In the genomic region with DNA sequence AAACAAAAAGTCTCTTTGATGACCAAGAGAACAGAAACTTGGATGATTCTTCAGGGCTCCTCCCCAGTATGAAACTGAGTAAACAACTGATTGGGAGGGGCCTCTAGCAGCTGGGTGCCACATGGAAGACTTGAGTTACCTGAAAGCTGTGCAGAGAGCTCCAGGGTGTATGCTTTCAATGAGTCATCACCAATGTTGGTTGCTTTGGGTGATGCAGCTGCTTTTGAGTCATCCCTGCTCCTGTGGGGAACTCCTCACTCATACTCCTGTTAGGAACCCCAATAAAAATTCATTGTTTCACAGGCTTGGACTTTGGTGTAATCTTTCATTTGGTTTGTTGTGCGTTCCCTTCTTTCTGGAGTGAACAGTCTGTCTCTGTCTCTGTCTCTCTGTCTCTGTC, we compare ENCODE assay signal across 22 mouse cellular contexts. TPM values are rescaled to one million over a fixed set of nuclear protein-coding genes. Genes with fewer than 3 reads are reported as not detected.
"Had no signal": no experiment of that assay in that cellular context is flagged by ENCODE, and none has a peak within 500 bp of the region (broad histone marks: within the 10 kb centered on the region; RNA-seq: fewer than 3 reads in every experiment).

No protein-coding gene starts in this region.

- ATAC-seq: inflammation-experienced regulatory T-cells, adult 6 months had no signal

- H3K9me3 ChIP-seq: liver, embryonic 13.5 days; neural tube, embryonic 13.5 days had no signal

- H3K4me2 ChIP-seq: liver, embryonic 13.5 days; midbrain, embryonic 11.5 days; neural tube, embryonic 13.5 days had no signal

- H3K27ac ChIP-seq: liver, embryonic 13.5 days; neural tube, embryonic 13.5 days had no signal

- H3K4me3 ChIP-seq: liver, embryonic 13.5 days; neural tube, embryonic 13.5 days had no signal

- DNase-seq: kidney, adult 11 months; kidney, adult 9 months; kidney, postnatal 25 days; liver, embryonic 13.5 days; lung, adult 2 months; lung, postnatal 14 days; lung, postnatal 4 days; midbrain, embryonic 14.5 days; thymus, postnatal 25 days had no signal

- H3K27me3 ChIP-seq: liver, embryonic 13.5 days; neural tube, embryonic 13.5 days had no signal

- H3K36me3 ChIP-seq: liver, embryonic 13.5 days; neural tube, embryonic 13.5 days had no signal

- H3K4me1 ChIP-seq: liver, embryonic 13.5 days; neural tube, embryonic 13.5 days had no signal

- H3K9ac ChIP-seq: liver, embryonic 13.5 days; neural tube, embryonic 13.5 days had no signal

RNA-seq across cellular contexts. Expression of gene Il23r, which starts 32.2 kb away (rescaled TPM):
- total RNA-seq: layer of hippocampus, adult 8-10 months; left cerebral cortex, postnatal 36 days; liver, adult 2 months; megakaryocyte progenitor cell, adult 5-6 weeks; megakaryocyte-erythroid progenitor cell, adult 5-6 weeks had no signal
- polyA plus RNA-seq: kidney, embryonic 16.5 days; limb, embryonic 11.5 days; limb, embryonic 14.5 days; liver, adult 2 months; liver, embryonic 13.5 days; liver, embryonic 16.5 days; lung, embryonic 16.5 days; midbrain, embryonic 11.5 days; midbrain, embryonic 14.5 days; neural tube, embryonic 13.5 days had no signal
